Comparison of ENCODE assay signal across 8 mouse cellular contexts in the genomic region with DNA sequence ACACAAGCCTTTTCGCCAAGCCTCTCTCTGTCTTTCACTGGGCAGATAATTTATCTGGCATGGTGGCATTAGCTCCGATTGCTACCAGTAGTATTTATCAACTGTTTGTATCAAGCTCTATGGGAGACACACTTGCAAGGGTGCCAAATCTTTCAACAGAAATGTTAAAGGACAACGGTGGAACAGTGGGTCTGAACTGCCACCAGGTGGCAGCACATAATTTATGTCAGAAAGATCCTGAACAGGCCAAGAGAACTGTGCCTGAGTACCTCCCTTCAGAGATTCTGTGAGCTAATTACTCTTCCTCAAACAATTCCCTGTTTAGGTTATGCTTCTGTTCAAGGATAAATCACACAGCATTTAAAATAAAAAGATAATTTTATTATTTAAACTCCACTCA. TPM values are rescaled to one million over a fixed set of nuclear protein-coding genes. Genes with fewer than 3 reads are reported as not detected.
A peak's percentile ranks its signal among the peaks of the same experiment; 100 is the strongest.
DNase-seq lines count a peak whose midpoint lies in the region; ATAC-seq and TF ChIP-seq lines count a peak whose summit lies in the region.

No protein-coding gene starts in this region.

- peak; percentile 24; the same call in 1 of the 2 replicates for ATAC-seq in intestine, postnatal 0 days
- ATAC-seq in intestine, embryonic 15.5 days, result no peak
- ATAC-seq in heart, postnatal 0 days (ENCODE audit: insufficient read depth, low read depth), result no peak
- no peak for ATAC-seq in midbrain, embryonic 14.5 days (ENCODE audit: low FRiP score, low TSS enrichment)

- H3K9ac ChIP-seq in intestine, postnatal 0 days (ENCODE audit: low read depth, low read length), result no peak overlapping the region
- H3K9ac ChIP-seq in intestine, embryonic 15.5 days, result no peak overlapping the region
- no peak overlapping the region for H3K9ac ChIP-seq in heart, postnatal 0 days (replicated peaks; ENCODE audit: low read depth, low read length)
- H3K9ac ChIP-seq in midbrain, embryonic 14.5 days (replicated peaks; ENCODE audit: low read length), result no peak overlapping the region

- H3K4me2 ChIP-seq in intestine, postnatal 0 days (replicated peaks; ENCODE audit: low read depth), result no peak overlapping the region
- no peak overlapping the region for H3K4me2 ChIP-seq in intestine, embryonic 15.5 days (replicated peaks)
- H3K4me2 ChIP-seq in heart, postnatal 0 days (ENCODE audit: low read depth, low read length), result no peak overlapping the region
- no peak overlapping the region for H3K4me2 ChIP-seq in midbrain, embryonic 14.5 days (ENCODE audit: low read length)

- WGBS in intestine, postnatal 0 days, result 11% methylated on average over 3 of the region's 3 CpGs
- 16% methylated on average over 3 of the region's 3 CpGs for WGBS in intestine, embryonic 15.5 days
- WGBS in heart, postnatal 0 days, result 15% methylated on average over 3 of the region's 3 CpGs
- 13% methylated on average over 3 of the region's 3 CpGs for WGBS in midbrain, embryonic 14.5 days

- H3K4me3 ChIP-seq in intestine, postnatal 0 days (ENCODE audit: low read depth, low read length), result no peak overlapping the region
- no peak overlapping the region for H3K4me3 ChIP-seq in intestine, embryonic 15.5 days (replicated peaks)
- H3K4me3 ChIP-seq in embryonic fibroblast, embryonic 13.5 days (ENCODE audit: insufficient read depth, low read length), result no peak overlapping the region
- H3K4me3 ChIP-seq in heart, postnatal 0 days (ENCODE audit: low read depth, low read length), result no peak overlapping the region
- H3K4me3 ChIP-seq in midbrain, embryonic 14.5 days (replicated peaks; ENCODE audit: low read depth, low read length), result no peak overlapping the region

- TF ChIP-seq POLR2A in embryonic fibroblast, embryonic 13.5 days (IDR thresholded peaks at IDR 0.05; ENCODE audit: low read depth, low read length), result no peak

- DNase-seq in brain, adult 2 months (ENCODE audit: low read depth, low spot score), result peak; percentile 92
- peak; percentile 88 for DNase-seq in heart, postnatal 0 days (ENCODE audit: low spot score)
- DNase-seq in left cerebral cortex, adult 11 months (ENCODE audit: low spot score), result peak; percentile 68
- DNase-seq in midbrain, embryonic 14.5 days, result peak; percentile 93
- peak; percentile 62 to 82 for DNase-seq in spleen, postnatal 4 days (ENCODE audit: low spot score in 2 of 2)

- no peaks in the 10 kb centered on the region for H3K4me1 ChIP-seq in intestine, postnatal 0 days (replicated peaks; ENCODE audit: control insufficient read depth, insufficient read depth, low read length)
- H3K4me1 ChIP-seq in intestine, embryonic 15.5 days (replicated peaks), result 0 out of 2 replicates have a peak, but pooled peaks cover 2% of the 10 kb centered on the region
- peaks cover 2% of the 10 kb centered on the region; the same call in 1 of the 2 replicates for H3K4me1 ChIP-seq in embryonic fibroblast, embryonic 13.5 days (ENCODE audit: control insufficient read depth, insufficient read depth, low read length)
- H3K4me1 ChIP-seq in heart, postnatal 0 days (ENCODE audit: control insufficient read depth, insufficient read depth), result 0 out of 2 replicates have a peak, but pooled peaks cover 14% of the 10 kb centered on the region
- H3K4me1 ChIP-seq in midbrain, embryonic 14.5 days (ENCODE audit: control insufficient read depth, insufficient read depth, low read length), result peaks cover 6% of the 10 kb centered on the region; the same call in 1 of the 2 replicates

- no peaks in the 10 kb centered on the region for H3K36me3 ChIP-seq in intestine, postnatal 0 days (ENCODE audit: control insufficient read depth, insufficient read depth)
- H3K36me3 ChIP-seq in intestine, embryonic 15.5 days, result no peaks in the 10 kb centered on the region
- H3K36me3 ChIP-seq in heart, postnatal 0 days (replicated peaks; ENCODE audit: control insufficient read depth, insufficient read depth, low read length), result 0 out of 2 replicates have a peak, but pooled peaks cover 7% of the 10 kb centered on the region
- H3K36me3 ChIP-seq in midbrain, embryonic 14.5 days (ENCODE audit: control insufficient read depth, insufficient read depth, low read length), result no peaks in the 10 kb centered on the region

- no peaks in the 10 kb centered on the region for H3K9me3 ChIP-seq in intestine, postnatal 0 days (ENCODE audit: control insufficient read depth)
- H3K9me3 ChIP-seq in intestine, embryonic 15.5 days, result no peaks in the 10 kb centered on the region
- no peaks in the 10 kb centered on the region for H3K9me3 ChIP-seq in heart, postnatal 0 days (replicated peaks; ENCODE audit: control insufficient read depth, low read length)
- no peaks in the 10 kb centered on the region for H3K9me3 ChIP-seq in midbrain, embryonic 14.5 days (ENCODE audit: control insufficient read depth, low read length)

- H3K27ac ChIP-seq in intestine, postnatal 0 days (ENCODE audit: low read depth, low read length), result no peak overlapping the region
- H3K27ac ChIP-seq in intestine, embryonic 15.5 days, result no peak overlapping the region
- no peak overlapping the region for H3K27ac ChIP-seq in embryonic fibroblast, embryonic 13.5 days (ENCODE audit: insufficient read depth, low read length)
- no peak overlapping the region for H3K27ac ChIP-seq in heart, postnatal 0 days (ENCODE audit: low read depth)
- no peak overlapping the region for H3K27ac ChIP-seq in midbrain, embryonic 14.5 days (replicated peaks; ENCODE audit: low read depth, low read length)

- no peak for TF ChIP-seq EP300 in heart, postnatal 0 days (IDR thresholded peaks at IDR 0.05; ENCODE audit: low read depth)

- no peaks in the 10 kb centered on the region for H3K27me3 ChIP-seq in intestine, postnatal 0 days (replicated peaks; ENCODE audit: control insufficient read depth, insufficient read depth, low read length)
- H3K27me3 ChIP-seq in intestine, embryonic 15.5 days (replicated peaks), result no peaks in the 10 kb centered on the region
- no peaks in the 10 kb centered on the region for H3K27me3 ChIP-seq in heart, postnatal 0 days (ENCODE audit: control insufficient read depth, insufficient read depth, low read length)
- no peaks in the 10 kb centered on the region for H3K27me3 ChIP-seq in midbrain, embryonic 14.5 days (ENCODE audit: control insufficient read depth, insufficient read depth, low read length)

- TF ChIP-seq CTCF in intestine, postnatal 0 days (IDR thresholded peaks at IDR 0.05; ENCODE audit: low read depth), result peak; percentile 84
- TF ChIP-seq CTCF in embryonic fibroblast, embryonic 13.5 days (IDR thresholded peaks at IDR 0.05; ENCODE audit: borderline replicate concordance, insufficient read depth, low read length), result peak; percentile 31; the same call in 1 of the 2 replicates
- peak; percentile 76 for TF ChIP-seq CTCF in heart, postnatal 0 days (IDR thresholded peaks at IDR 0.05; ENCODE audit: low read depth)

RNA-seq across cellular contexts. Expression of a gene that starts 1.4 kb away (rescaled TPM):
- polyA plus RNA-seq in intestine, postnatal 0 days (2015; fragmentation: Nextera tagmentation; extraction: Ambion mirVana), result 6.6 and 6.9 TPM in 2 replicates
- polyA plus RNA-seq in intestine, embryonic 15.5 days (2015; fragmentation: Nextera tagmentation; extraction: Ambion mirVana), result 8.1 and 8.7 TPM in 2 replicates
- 6.3 and 7.8 TPM in 2 replicates for polyA plus RNA-seq in embryonic fibroblast, embryonic 13.5 days (2011; ENCODE audit: insufficient read length, low read depth, missing spikeins)
- 1.3 and 4.0 TPM in 2 replicates for total RNA-seq in heart, postnatal 0 days (2014; rRNA removed; ENCODE audit: low replicate concordance)
- 2.3 and 2.4 TPM in 2 replicates for polyA plus RNA-seq in heart, postnatal 0 days (2015; fragmentation: Nextera tagmentation; extraction: Ambion mirVana)
- 1.9 and 3.2 TPM in 2 replicates for polyA plus RNA-seq in midbrain, embryonic 14.5 days (2014; fragmentation: Nextera tagmentation; extraction: Ambion mirVana)

RNA-seq across cellular contexts. Expression of a gene that starts 11.1 kb away (rescaled TPM):
- polyA plus RNA-seq in intestine, postnatal 0 days (2015; fragmentation: Nextera tagmentation; extraction: Ambion mirVana), result 9.1 and 11.3 TPM in 2 replicates
- 25.2 and 26.4 TPM in 2 replicates for polyA plus RNA-seq in intestine, embryonic 15.5 days (2015; fragmentation: Nextera tagmentation; extraction: Ambion mirVana)
- polyA plus RNA-seq in embryonic fibroblast, embryonic 13.5 days (2011; ENCODE audit: insufficient read length, low read depth, missing spikeins), result 21.8 and 33.8 TPM in 2 replicates
- 6.3 and 6.8 TPM in 2 replicates for total RNA-seq in heart, postnatal 0 days (2014; rRNA removed; ENCODE audit: low replicate concordance)
- 6.0 and 8.7 TPM in 2 replicates for polyA plus RNA-seq in heart, postnatal 0 days (2015; fragmentation: Nextera tagmentation; extraction: Ambion mirVana)
- 11.4 and 13.1 TPM in 2 replicates for polyA plus RNA-seq in midbrain, embryonic 14.5 days (2014; fragmentation: Nextera tagmentation; extraction: Ambion mirVana)

RNA-seq across cellular contexts. Expression of a gene that starts 11.2 kb away (rescaled TPM):
- 5.9 and 6.3 TPM in 2 replicates for polyA plus RNA-seq in intestine, postnatal 0 days (2015; fragmentation: Nextera tagmentation; extraction: Ambion mirVana)
- polyA plus RNA-seq in intestine, embryonic 15.5 days (2015; fragmentation: Nextera tagmentation; extraction: Ambion mirVana), result 23.0 and 24.6 TPM in 2 replicates
- 18.6 and 22.6 TPM in 2 replicates for polyA plus RNA-seq in embryonic fibroblast, embryonic 13.5 days (2011; ENCODE audit: insufficient read length, low read depth, missing spikeins)
- total RNA-seq in heart, postnatal 0 days (2014; rRNA removed; ENCODE audit: low replicate concordance), result 41.1 and 51.3 TPM in 2 replicates
- 36.5 and 38.4 TPM in 2 replicates for polyA plus RNA-seq in heart, postnatal 0 days (2015; fragmentation: Nextera tagmentation; extraction: Ambion mirVana)
- polyA plus RNA-seq in midbrain, embryonic 14.5 days (2014; fragmentation: Nextera tagmentation; extraction: Ambion mirVana), result 16.3 and 20.6 TPM in 2 replicates

RNA-seq across cellular contexts. Expression of a gene that starts 34.1 kb away (rescaled TPM):
- polyA plus RNA-seq in intestine, postnatal 0 days (2015; fragmentation: Nextera tagmentation; extraction: Ambion mirVana), result 1,180 and 1,265 TPM in 2 replicates
- 1,436 and 1,568 TPM in 2 replicates for polyA plus RNA-seq in intestine, embryonic 15.5 days (2015; fragmentation: Nextera tagmentation; extraction: Ambion mirVana)
- polyA plus RNA-seq in embryonic fibroblast, embryonic 13.5 days (2011; ENCODE audit: insufficient read length, low read depth, missing spikeins), result 887 and 980 TPM in 2 replicates
- total RNA-seq in heart, postnatal 0 days (2014; rRNA removed; ENCODE audit: low replicate concordance), result 317 and 334 TPM in 2 replicates
- polyA plus RNA-seq in heart, postnatal 0 days (2015; fragmentation: Nextera tagmentation; extraction: Ambion mirVana), result 1,000 and 1,028 TPM in 2 replicates
- 378 and 430 TPM in 2 replicates for polyA plus RNA-seq in midbrain, embryonic 14.5 days (2014; fragmentation: Nextera tagmentation; extraction: Ambion mirVana)

Comparison
In these comparisons a context has a peak if more than half of its experiments do, and no peak if none do; other contexts are left out.
1. CTCF ChIP-seq: peak in every context shown above with its lines; median percentile 84 in intestine, postnatal 0 days; 76 in heart, postnatal 0 days; 31 in embryonic fibroblast, embryonic 13.5 days.